Mouse (Mus musculus): ENCODE data around the gene Csmd2. TPM values are rescaled to one million over a fixed set of nuclear protein-coding genes. Genes with fewer than 3 reads are reported as not detected.

The Csmd2 gene
- polyA plus RNA-seq, 1 experiment, result 0.02 TPM

DNA sequence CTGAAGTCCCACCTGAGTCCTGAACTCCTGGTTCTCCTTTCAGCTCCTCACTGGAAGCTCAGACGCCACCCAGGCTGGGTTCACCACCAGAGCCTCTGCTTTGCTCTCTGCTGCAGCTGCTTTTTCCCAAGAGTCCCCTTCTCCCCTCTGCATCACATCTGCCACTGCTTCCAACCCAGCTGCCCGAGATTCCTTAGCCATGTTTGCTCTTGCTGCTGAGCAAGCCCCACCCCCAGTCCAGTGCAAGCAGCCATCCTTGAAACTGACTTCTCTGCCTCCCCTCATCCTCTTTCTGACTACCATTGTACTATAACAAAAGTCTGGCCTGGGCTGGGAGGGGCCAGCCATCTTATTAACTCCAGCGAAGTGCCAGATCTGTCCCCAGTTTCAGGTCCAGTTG lies 404.6 kb downstream of the Csmd2 start:
- DNase-seq (ENCODE audit: low read depth, low spot score), result no peak
- 34% methylated on average over 3 of the region's 3 CpGs for WGBS

DNA sequence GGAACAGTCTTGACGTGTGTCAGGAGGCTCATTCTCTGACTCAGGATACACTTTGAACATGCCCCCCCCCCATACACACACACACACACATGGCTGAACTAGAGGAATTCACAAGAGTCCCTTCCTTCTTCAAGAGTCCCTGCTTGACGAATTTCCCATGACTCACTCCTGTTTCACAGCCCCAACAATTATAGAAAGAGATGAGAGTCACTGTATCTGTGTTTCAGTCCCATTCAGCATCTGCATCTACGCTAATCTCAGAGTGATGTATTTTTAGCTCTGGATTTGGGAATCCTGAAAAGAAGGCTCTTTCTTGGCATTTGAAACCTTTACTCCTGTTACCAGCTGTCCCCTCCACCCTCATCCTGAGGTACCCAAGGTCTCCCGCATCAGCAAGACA lies 406.2 kb downstream of the Csmd2 start:
- DNase-seq (ENCODE audit: low read depth, low spot score), result no peak
- 79% methylated on average over 4 of the region's 4 CpGs for WGBS

DNA sequence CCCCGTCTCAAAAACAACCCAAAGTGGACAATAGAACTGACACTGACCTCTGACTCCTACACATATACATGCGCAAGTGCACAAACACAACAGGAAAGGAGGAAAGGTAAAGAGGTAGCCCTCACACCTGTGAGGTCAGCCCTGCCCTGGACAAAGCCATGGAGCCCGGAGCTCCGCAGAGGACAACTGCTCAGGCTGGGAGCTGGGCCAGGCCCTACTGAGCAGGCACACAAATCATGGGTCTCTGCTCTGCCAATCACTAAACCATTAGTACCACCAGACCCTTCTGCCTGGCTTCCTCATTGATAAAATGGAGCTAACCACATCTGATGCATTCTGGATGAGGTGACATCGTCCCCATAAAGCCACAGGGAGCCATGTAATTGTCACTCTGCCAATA lies 409.0 kb downstream of the Csmd2 start:
- no peak for DNase-seq (ENCODE audit: low read depth, low spot score)
- WGBS, result 80% methylated on average over 5 of the region's 5 CpGs

GRCm38 (mm10) chr4:128397804-128398203 lies 410.1 kb downstream of the Csmd2 start:
- WGBS, result 61% methylated on average over 7 of the region's 7 CpGs
- DNase-seq (ENCODE audit: low read depth, low spot score), result no peak

DNA sequence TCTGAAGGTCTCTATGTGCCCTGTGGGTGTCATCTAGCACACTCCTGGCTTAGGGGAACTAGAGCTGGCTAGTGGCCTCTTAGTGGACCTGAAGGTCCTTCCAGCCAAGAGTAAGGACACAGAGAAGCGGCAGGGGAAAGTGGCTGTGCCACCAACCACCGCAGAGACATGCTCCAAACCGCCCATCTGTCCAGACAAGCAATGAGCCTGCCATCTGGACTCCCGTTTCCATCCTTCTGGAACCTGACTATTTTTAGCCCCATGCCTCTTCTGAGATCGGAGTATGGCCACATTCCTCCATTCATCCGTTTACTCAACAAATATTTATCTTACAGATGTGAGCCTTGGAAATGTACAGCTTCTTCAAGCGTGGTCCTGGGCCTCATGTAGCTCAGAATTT lies 411.3 kb downstream of the Csmd2 start:
- no peak for DNase-seq (ENCODE audit: low read depth, low spot score)
- 33% methylated on average over 7 of the region's 7 CpGs for WGBS

GRCm38 (mm10) chr4:128400016-128400415 lies 412.4 kb downstream of the Csmd2 start:
- DNase-seq (ENCODE audit: low read depth, low spot score), result no peak
- WGBS, result 86% methylated on average over 6 of the region's 6 CpGs

- WGBS, result 55% methylated on average over 3 of the region's 3 CpGs
- DNase-seq (ENCODE audit: low read depth, low spot score), result no peak
Observed at GRCm38 (mm10) chr4:128401591-128401990, 413.9 kb downstream of the Csmd2 start.

GRCm38 (mm10) chr4:128402706-128403105 lies 415.0 kb downstream of the Csmd2 start:
- 65% methylated on average over 1 of the region's 1 CpGs for WGBS
- no peak for DNase-seq (ENCODE audit: low read depth, low spot score)

DNA sequence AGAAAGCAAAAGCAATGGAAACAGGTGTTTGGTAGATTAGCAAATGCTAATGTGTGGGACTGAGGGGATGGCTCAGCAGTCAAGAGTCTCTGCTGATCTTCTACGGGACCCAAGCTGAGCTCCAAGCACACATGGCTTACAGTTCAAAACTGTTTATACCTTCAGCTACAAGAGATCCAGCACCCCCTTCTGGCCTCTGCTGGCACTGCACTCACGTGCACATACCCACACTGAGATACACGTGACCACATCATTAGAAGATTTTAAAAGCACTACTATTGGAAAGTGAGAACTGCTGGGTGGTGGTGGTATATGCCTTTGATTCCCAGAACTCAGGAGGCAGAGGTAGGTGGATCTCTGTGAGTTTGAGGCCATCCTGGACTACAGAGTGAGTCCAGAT lies 417.9 kb downstream of the Csmd2 start:
- DNase-seq (ENCODE audit: low read depth, low spot score), result no peak
- WGBS, result 93% methylated on average over 3 of the region's 3 CpGs

DNA sequence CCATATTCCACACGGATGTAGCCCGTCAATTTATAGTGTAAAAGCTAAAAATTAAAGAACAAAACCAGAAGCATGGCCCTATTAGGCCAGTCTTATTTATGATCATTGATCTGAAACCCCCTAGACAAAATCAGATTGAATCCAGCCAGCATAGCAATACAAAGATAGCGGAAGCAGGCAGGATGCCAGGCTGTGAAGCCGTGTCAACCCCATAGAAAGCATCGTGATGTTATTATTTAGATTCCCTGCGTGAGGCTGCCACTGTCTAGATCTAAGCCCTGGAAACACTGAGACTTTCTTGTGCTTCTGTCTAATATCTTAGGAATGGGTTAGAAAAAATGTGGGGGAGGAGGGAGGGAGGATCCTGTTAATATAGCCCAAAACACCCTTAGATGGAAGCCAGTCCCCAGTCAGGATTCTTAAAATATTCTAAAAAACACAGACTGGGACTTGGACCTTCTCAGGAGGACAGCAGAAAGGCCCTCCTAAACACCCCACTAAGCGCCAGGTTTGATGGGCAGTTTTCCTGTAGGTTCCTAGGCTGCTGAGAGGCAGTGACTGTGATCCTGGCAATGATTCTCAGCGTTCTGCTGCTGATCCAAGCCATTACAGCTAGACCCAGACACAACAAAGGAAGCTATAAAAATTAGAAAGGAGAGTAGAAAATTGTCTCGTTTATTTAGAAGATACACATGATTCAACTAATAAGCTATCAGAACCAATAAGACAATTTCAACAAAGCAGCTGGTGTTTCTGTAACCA lies 419.6 kb downstream of the Csmd2 start:
- no peak for DNase-seq (ENCODE audit: low read depth, low spot score)
- 68% methylated on average over 9 of the region's 9 CpGs for WGBS

DNA sequence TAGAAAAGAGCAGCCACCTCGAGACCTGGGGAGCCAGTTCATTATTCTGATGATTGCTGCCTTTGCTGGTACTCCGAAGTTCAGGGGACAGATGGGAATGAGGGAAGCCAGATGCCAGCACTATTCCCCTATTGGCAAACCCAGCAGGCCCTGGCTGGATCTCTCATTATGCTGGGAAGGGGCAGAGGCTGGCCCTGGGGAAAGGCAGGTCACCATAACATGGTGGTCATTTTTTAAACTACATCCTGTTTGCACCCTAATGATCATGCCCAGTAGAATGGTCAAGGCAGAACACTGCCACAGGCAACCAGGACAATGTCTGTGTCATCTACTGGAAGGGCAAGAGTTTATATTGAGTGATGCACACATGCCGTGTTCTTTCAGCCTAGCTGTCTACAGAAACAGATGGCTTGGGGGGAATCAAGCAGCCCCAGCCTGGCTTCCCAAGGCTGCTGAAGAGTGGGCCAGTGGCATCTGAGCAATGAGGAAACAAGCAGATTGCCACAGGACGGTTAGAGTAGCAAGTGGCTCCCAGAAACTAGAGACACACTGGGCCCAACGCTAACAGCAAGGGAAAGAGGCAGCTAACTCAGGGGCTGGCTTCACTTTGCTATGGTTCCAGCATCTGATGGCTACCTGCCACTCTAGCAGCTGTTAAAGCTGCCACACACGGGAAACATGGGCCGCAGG lies 424.4 kb downstream of the Csmd2 start:
- WGBS, result 77% methylated on average over 7 of the region's 7 CpGs
- no peak for DNase-seq (ENCODE audit: low read depth, low spot score)

DNA sequence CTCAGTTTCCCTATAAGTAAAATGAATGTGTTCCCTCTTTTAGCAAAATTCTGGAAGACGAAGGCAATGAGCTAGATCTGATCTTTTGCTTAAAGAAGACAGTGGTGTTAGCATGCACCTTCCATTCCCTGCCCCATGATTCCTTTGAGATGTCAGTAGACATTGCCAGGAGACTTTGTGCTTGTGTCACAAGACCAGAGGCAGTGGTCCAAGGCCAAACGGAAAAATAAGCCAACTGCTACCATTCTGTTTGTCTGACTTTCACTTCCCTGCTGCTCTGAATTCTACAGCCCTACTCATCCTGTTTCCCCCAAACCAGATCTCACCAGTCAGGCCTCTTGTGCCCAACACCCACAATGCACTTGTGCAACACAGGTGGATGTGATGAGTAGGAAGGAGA lies 427.1 kb downstream of the Csmd2 start:
- WGBS, result 75% methylated on average over 2 of the region's 2 CpGs
- no peak for DNase-seq (ENCODE audit: low read depth, low spot score)

DNA sequence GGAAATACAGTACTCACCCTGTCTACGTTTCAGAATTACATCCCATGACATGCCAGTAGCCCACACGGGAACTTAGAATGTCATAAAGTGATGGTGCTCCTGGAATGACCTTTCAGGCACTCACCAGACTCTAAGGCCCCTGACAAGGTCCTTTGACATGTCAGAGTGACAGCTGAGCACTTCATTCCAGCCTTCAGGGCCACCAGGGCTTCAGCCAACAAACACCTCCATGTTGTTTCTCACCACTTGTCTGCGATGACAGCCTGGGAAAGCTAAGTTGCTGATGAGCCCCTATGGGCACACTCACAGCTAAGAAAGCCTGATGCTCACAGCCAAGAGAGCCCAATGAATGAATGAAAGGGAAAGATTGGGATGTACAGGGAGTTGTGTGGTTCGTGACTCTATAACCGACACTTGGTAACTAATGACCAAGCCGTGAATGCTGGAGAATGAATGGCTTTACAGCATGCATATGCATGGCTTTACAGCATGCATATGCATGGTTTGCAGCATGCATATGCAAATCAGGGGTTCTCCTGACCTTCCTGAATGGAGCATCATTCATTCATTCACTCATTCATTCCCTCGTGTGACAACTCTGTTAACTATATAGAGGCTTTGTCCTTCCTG lies 432.4 kb downstream of the Csmd2 start:
- WGBS, result 85% methylated on average over 7 of the region's 7 CpGs
- DNase-seq (ENCODE audit: low read depth, low spot score), result no peak

DNA sequence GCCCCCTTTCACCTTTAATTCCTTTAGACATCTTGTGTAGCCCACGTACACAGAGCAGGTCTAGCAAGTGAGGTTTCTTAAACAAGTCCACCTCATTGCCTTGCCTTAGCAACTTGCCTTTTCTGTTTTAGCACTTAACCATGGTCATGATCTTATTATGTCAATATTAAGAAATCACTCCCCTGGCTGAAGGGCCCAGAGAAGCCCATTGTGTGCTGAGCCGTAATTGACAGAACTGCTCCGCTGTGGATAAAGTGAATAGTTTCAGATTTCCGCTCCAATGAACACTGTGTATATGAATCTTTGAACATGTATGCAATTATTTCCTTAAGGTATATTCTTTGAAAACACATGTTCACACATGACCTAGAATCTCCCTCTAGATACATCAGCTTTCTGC lies 434.8 kb downstream of the Csmd2 start:
- WGBS, result 64% methylated on average over 4 of the region's 4 CpGs
- DNase-seq (ENCODE audit: low read depth, low spot score), result no peak

DNA sequence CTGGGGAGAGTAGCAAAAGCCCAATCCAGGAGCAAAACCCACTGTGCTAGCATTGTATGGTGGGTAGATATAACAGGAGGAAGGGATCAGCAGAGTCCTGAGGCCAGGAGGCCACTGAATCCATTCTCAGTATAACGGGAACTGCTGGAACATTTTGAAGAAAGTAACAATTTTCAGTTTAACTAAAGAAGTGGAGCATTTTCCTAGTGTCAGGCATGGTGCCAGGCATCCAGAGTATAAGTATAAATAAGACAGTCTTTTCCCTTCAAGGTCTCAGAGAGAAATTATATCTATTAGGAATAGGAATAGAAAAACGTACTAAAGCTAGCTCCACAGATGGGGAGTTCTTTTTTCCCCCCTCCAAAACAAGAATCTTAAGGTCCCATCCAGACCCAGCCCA lies 437.7 kb downstream of the Csmd2 start:
- 66% methylated on average over 2 of the region's 2 CpGs for WGBS

GRCm38 (mm10) chr4:128427261-128428030 lies 439.8 kb downstream of the Csmd2 start:
- no peak for DNase-seq (ENCODE audit: low read depth, low spot score)
- 57% methylated on average over 14 of the region's 14 CpGs for WGBS

More for the DNA sequence above, 437.7 kb downstream of the Csmd2 start:
- no peak for DNase-seq (ENCODE audit: low read depth, low spot score)

- WGBS, result 73% methylated on average over 18 of the region's 18 CpGs
- no peak for DNase-seq (ENCODE audit: low read depth, low spot score)
Observed at GRCm38 (mm10) chr4:128428303-128429107, 440.8 kb downstream of the Csmd2 start.

GRCm38 (mm10) chr4:128429591-128429990 lies 441.9 kb downstream of the Csmd2 start:
- 75% methylated on average over 8 of the region's 8 CpGs for WGBS
- DNase-seq (ENCODE audit: low read depth, low spot score), result no peak

DNA sequence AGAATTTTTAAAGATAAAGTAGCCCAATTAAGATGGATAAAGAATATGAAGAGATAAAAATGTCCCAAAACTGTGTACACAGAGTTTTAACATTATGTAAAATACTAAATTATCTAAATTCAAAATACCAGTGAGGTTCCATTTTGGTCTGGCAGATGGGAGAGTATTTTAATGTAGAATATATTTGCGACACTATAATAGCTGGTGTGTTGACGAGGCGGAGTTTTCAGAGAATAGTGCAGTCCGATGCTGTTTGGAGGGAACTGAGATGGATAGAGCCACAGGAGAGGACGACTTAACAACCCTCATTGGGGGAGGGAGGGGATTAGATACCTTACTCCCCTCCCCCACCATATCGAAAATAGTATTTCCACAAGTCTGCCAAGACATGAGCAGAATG lies 452.9 kb downstream of the Csmd2 start:
- no peak for DNase-seq (ENCODE audit: low read depth, low spot score)
- WGBS, result 77% methylated on average over 6 of the region's 6 CpGs

Data from large intestine, adult 2 months (tissue).